ENCODE assay signal across 9 mouse cellular contexts in the genomic region with DNA sequence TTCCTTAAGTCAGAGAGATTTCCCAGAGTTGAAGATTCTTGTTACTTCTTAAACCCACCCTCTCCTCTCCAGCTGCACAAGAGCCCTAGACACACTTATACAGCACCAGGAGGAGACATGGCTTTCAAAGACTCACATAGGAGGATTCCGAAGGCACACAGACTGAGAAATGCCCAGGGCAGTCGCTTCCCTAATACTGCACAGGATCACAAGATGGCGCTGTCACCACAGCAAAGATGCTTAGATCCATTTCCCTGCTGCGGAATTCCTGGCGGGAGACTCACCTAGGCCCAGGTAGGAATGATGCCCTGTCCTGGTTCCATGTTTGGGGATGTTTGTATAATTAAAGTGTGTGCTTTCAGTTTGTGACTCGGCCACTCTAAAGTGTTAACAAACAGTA. TPM values are rescaled to one million over a fixed set of nuclear protein-coding genes. Genes with fewer than 3 reads are reported as not detected.
A peak's percentile ranks its signal among the peaks of the same experiment; 100 is the strongest.
DNase-seq lines count a peak whose midpoint lies in the region; ATAC-seq and TF ChIP-seq lines count a peak whose summit lies in the region.
"Had no signal": no experiment of that assay in that cellular context is flagged by ENCODE, and none has a peak within 500 bp of the region (broad histone marks: within the 10 kb centered on the region; RNA-seq: fewer than 3 reads in every experiment).

No protein-coding gene starts in this region.

- TF ChIP-seq POLR2A in lung, adult 2 months (IDR thresholded peaks at IDR 0.05; ENCODE audit: borderline replicate concordance, extremely low read depth, low read depth, low read length), result no peak

- H3K4me3 ChIP-seq in kidney, embryonic 15.5 days (replicated peaks), result no peak overlapping the region
- no peak overlapping the region for H3K4me3 ChIP-seq in forebrain, embryonic 14.5 days (ENCODE audit: low read depth, low read length)
- no peak overlapping the region for H3K4me3 ChIP-seq in kidney, embryonic 14.5 days (ENCODE audit: low read length)
- H3K4me3 ChIP-seq in lung, adult 2 months (replicated peaks; ENCODE audit: extremely low read depth, low read depth, low read length), result no peak overlapping the region
- H3K4me3 ChIP-seq: limb, embryonic 12.5 days had no signal

- TF ChIP-seq CTCF in lung, adult 2 months (IDR thresholded peaks at IDR 0.05; ENCODE audit: insufficient read depth, low read length), result peak; percentile 79

- no peaks in the 10 kb centered on the region for H3K9me3 ChIP-seq in kidney, embryonic 15.5 days (replicated peaks)
- H3K9me3 ChIP-seq in forebrain, embryonic 14.5 days (replicated peaks; ENCODE audit: control insufficient read depth, low read length), result no peaks in the 10 kb centered on the region
- no peaks in the 10 kb centered on the region for H3K9me3 ChIP-seq in kidney, embryonic 14.5 days (ENCODE audit: control insufficient read depth, low read length)
- H3K9me3 ChIP-seq: limb, embryonic 12.5 days had no signal

- ATAC-seq in kidney, embryonic 15.5 days (replicated peaks; ENCODE audit: low FRiP score), result no peak
- peak; percentile 57 for ATAC-seq in forebrain, embryonic 14.5 days
- ATAC-seq in kidney, embryonic 14.5 days (ENCODE audit: low FRiP score, low TSS enrichment), result peak; percentile 32; the same call in 1 of the 2 replicates

- 16% methylated on average over 6 of the region's 6 CpGs for WGBS in kidney, embryonic 15.5 days
- WGBS in forebrain, embryonic 14.5 days, result 13% methylated on average over 6 of the region's 6 CpGs
- WGBS in kidney, embryonic 14.5 days, result 18% methylated on average over 6 of the region's 6 CpGs
- WGBS in lung, adult 2 months, result 19% methylated on average over 6 of the region's 6 CpGs

- H3K9ac ChIP-seq in kidney, embryonic 15.5 days, result no peak overlapping the region
- no peak overlapping the region for H3K9ac ChIP-seq in forebrain, embryonic 14.5 days (ENCODE audit: low read length)
- no peak overlapping the region for H3K9ac ChIP-seq in kidney, embryonic 14.5 days (ENCODE audit: low read depth, low read length)
- H3K9ac ChIP-seq: limb, embryonic 12.5 days had no signal

- H3K27ac ChIP-seq in kidney, embryonic 15.5 days, result no peak overlapping the region
- H3K27ac ChIP-seq in forebrain, embryonic 14.5 days (ENCODE audit: low read depth, low read length), result no peak overlapping the region
- H3K27ac ChIP-seq in kidney, embryonic 14.5 days (ENCODE audit: low read depth, low read length), result no peak overlapping the region
- H3K27ac ChIP-seq: limb, embryonic 12.5 days had no signal

- no peaks in the 10 kb centered on the region for H3K27me3 ChIP-seq in kidney, embryonic 15.5 days
- no peaks in the 10 kb centered on the region for H3K27me3 ChIP-seq in forebrain, embryonic 14.5 days (replicated peaks; ENCODE audit: control insufficient read depth, insufficient read depth, low read length)
- H3K27me3 ChIP-seq in kidney, embryonic 14.5 days (ENCODE audit: control insufficient read depth, insufficient read depth, low read length), result no peaks in the 10 kb centered on the region

- DNase-seq in kidney, adult 11 months, result peak; percentile 16
- DNase-seq in brain, embryonic 18.5 days (ENCODE audit: low read depth, low spot score), result peak; percentile 22
- DNase-seq in forebrain, embryonic 14.5 days (ENCODE audit: low spot score), result peak; percentile 79
- peak; percentile 57 for DNase-seq in lung, adult 2 months
- DNase-seq in retina, postnatal 1 day, result peak; percentile 72
- DNase-seq in c-Kit-positive CD71-positive TER-119-positive erythroid progenitor cells, embryonic 14.5 days (ENCODE audit: low spot score), result no peak

- H3K4me1 ChIP-seq in kidney, embryonic 15.5 days, result no peaks in the 10 kb centered on the region
- H3K4me1 ChIP-seq in forebrain, embryonic 14.5 days (ENCODE audit: control insufficient read depth, insufficient read depth, low read length), result no peaks in the 10 kb centered on the region
- no peaks in the 10 kb centered on the region for H3K4me1 ChIP-seq in kidney, embryonic 14.5 days (ENCODE audit: control insufficient read depth, insufficient read depth, low read length)
- no peaks in the 10 kb centered on the region for H3K4me1 ChIP-seq in lung, adult 2 months (ENCODE audit: control insufficient read depth, insufficient read depth, low read length)

- no peak overlapping the region for H3K4me2 ChIP-seq in kidney, embryonic 15.5 days
- H3K4me2 ChIP-seq in forebrain, embryonic 14.5 days (ENCODE audit: low read length), result no peak overlapping the region
- no peak overlapping the region for H3K4me2 ChIP-seq in kidney, embryonic 14.5 days (replicated peaks; ENCODE audit: low read depth, low read length)
- H3K4me2 ChIP-seq: limb, embryonic 12.5 days had no signal

- H3K36me3 ChIP-seq in kidney, embryonic 15.5 days, result no peaks in the 10 kb centered on the region
- no peaks in the 10 kb centered on the region for H3K36me3 ChIP-seq in forebrain, embryonic 14.5 days (ENCODE audit: control insufficient read depth, insufficient read depth, low read length)
- no peaks in the 10 kb centered on the region for H3K36me3 ChIP-seq in kidney, embryonic 14.5 days (ENCODE audit: control insufficient read depth, insufficient read depth, low read length)
- H3K36me3 ChIP-seq: limb, embryonic 12.5 days had no signal

RNA-seq across cellular contexts. Expression of gene Themis3, which starts 16.4 kb away (rescaled TPM):
- polyA plus RNA-seq in kidney, embryonic 15.5 days (2015; fragmentation: Nextera tagmentation; extraction: Ambion mirVana), result 0.05 TPM in 1 of 2 replicates, not detected in the other
- polyA plus RNA-seq in forebrain, embryonic 14.5 days (2014; fragmentation: Nextera tagmentation; extraction: Ambion mirVana), result not detected in 2 replicates
- 0.14 TPM in 1 of 2 replicates, not detected in the other for polyA plus RNA-seq in kidney, embryonic 14.5 days (2014; fragmentation: Nextera tagmentation; extraction: Ambion mirVana)
- polyA plus RNA-seq in lung, adult 2 months (2012; rRNA removed), result 0.08 and 0.16 TPM in 2 replicates
- polyA plus RNA-seq: limb, embryonic 12.5 days had no signal

RNA-seq across cellular contexts. Expression of gene Rab12, which starts 58.5 kb away (rescaled TPM):
- 41.3 and 44.1 TPM in 2 replicates for polyA plus RNA-seq in kidney, embryonic 15.5 days (2015; fragmentation: Nextera tagmentation; extraction: Ambion mirVana)
- polyA plus RNA-seq in forebrain, embryonic 14.5 days (2014; fragmentation: Nextera tagmentation; extraction: Ambion mirVana), result 52.0 and 67.1 TPM in 2 replicates
- polyA plus RNA-seq in kidney, embryonic 14.5 days (2014; fragmentation: Nextera tagmentation; extraction: Ambion mirVana), result 48.0 and 55.2 TPM in 2 replicates
- polyA plus RNA-seq in lung, adult 2 months (2012; rRNA removed), result 45.4 and 53.0 TPM in 2 replicates
